Mouse (Mus musculus): ENCODE data around the gene Fam50a. TPM values are rescaled to one million over a fixed set of nuclear protein-coding genes. Genes with fewer than 3 reads are reported as not detected.
A peak's percentile ranks its signal among the peaks of the same experiment; 100 is the strongest.

Gene Fam50a
- polyA plus RNA-seq (2012; rRNA removed) = 13.1 and 17.7 TPM in 2 replicates

- peak; percentile 45 for TF ChIP-seq POLR2A (IDR thresholded peaks at IDR 0.05; ENCODE audit: low read depth, low read length)
- no peak for TF ChIP-seq CTCF (conservative IDR thresholded peaks at IDR 0.05; ENCODE audit: insufficient read depth, insufficient read length, low read depth, low read length)
Measured at GRCm38 (mm10) chrX:74312540-74313464, at the start of gene Fam50a. Fam50a (plus strand) TSS chrX:74313033.

DNA sequence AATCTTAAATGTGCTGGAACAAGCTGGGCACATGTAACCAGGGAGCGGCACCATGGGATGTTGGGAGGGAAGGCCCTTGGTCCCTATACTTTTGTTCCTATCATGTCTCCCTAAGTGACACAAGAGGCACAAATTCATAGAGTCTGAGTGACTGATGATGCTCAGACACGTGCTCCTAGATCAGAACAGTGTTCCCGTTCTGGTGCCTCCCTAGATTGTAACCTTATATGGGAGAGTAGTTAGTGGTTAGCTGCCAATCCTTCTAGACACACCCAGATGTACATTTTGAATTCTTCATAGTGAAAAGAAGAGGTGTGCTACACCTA is 43.1 kb upstream of the Fam50a start:
- DNase-seq = no peak
- H3K27me3 ChIP-seq (replicated peaks; ENCODE audit: control insufficient read depth, insufficient read depth, low read length) = no peaks in the 10 kb centered on the region
- TF ChIP-seq CTCF (conservative IDR thresholded peaks at IDR 0.05; ENCODE audit: insufficient read depth, insufficient read length, low read depth, low read length) = no peak
- no peak for TF ChIP-seq POLR2A (IDR thresholded peaks at IDR 0.05; ENCODE audit: low read depth, low read length)
- H3K4me3 ChIP-seq (ENCODE audit: insufficient read depth, low read depth, low read length) = peak overlapping the region; percentile 70
- H3K27ac ChIP-seq (ENCODE audit: insufficient read depth, low read depth, low read length) = peak overlapping the region; percentile 96
- peaks cover 3% of the 10 kb centered on the region; the same call in 1 of the 2 replicates for H3K4me1 ChIP-seq (ENCODE audit: control insufficient read depth, insufficient read depth, low read length)
- H3K36me3 ChIP-seq (ENCODE audit: control insufficient read depth, insufficient read depth, low read length) = no peaks in the 10 kb centered on the region; the same call in 1 of the 2 replicates
- WGBS = 6% methylated on average over 3 of the region's 3 CpGs

More at GRCm38 (mm10) chrX:74312540-74313464, at the start of gene Fam50a:
- H3K36me3 ChIP-seq (ENCODE audit: control insufficient read depth, insufficient read depth, low read length) = no peaks in the 10 kb centered on the region
- peak; percentile 94 for DNase-seq
- peaks cover 13% of the 10 kb centered on the region; the same call in 1 of the 2 replicates for H3K4me1 ChIP-seq (ENCODE audit: control insufficient read depth, insufficient read depth, low read length)
- H3K27ac ChIP-seq (ENCODE audit: insufficient read depth, low read depth, low read length) = peak within 1 kb of the TSS; percentile 93
- peak within 1 kb of the TSS; percentile 92 for H3K4me3 ChIP-seq (ENCODE audit: insufficient read depth, low read depth, low read length)
- WGBS = 1% methylated on average over 59 of the region's 59 CpGs
- H3K27me3 ChIP-seq (replicated peaks; ENCODE audit: control insufficient read depth, insufficient read depth, low read length) = no peaks in the 10 kb centered on the region

- DNase-seq = peak; percentile 97
- Histone ChIP-seq H3K27ac (ENCODE audit: insufficient read depth, low read depth, low read length) (peak within 1 kb of the TSS; percentile 100), H3K4me1 (ENCODE audit: control insufficient read depth, insufficient read depth, low read length) (peaks cover 3% of the 10 kb centered on the region; the same call in 1 of the 2 replicates), H3K27me3 (replicated peaks; ENCODE audit: control insufficient read depth, insufficient read depth, low read length) (no peaks in the 10 kb centered on the region), H3K4me3 (ENCODE audit: insufficient read depth, low read depth, low read length) (peak within 1 kb of the TSS; percentile 88), H3K36me3 (ENCODE audit: control insufficient read depth, insufficient read depth, low read length) (no peaks in the 10 kb centered on the region; the same call in 1 of the 2 replicates)
- WGBS = under 1% methylated on average over 42 of the region's 42 CpGs
- TF ChIP-seq CTCF (conservative IDR thresholded peaks at IDR 0.05; ENCODE audit: insufficient read depth, insufficient read length, low read depth, low read length) (0 out of 2 replicates have a peak, but pooled peaks have one; percentile 11), POLR2A (IDR thresholded peaks at IDR 0.05; ENCODE audit: low read depth, low read length) (peak; percentile 97)
Measured at GRCm38 (mm10) chrX:74270062-74270901, 42.6 kb upstream of the Fam50a start, which contains the start of gene Rpl10. Rpl10 (plus strand) TSS chrX:74270812.

DNA sequence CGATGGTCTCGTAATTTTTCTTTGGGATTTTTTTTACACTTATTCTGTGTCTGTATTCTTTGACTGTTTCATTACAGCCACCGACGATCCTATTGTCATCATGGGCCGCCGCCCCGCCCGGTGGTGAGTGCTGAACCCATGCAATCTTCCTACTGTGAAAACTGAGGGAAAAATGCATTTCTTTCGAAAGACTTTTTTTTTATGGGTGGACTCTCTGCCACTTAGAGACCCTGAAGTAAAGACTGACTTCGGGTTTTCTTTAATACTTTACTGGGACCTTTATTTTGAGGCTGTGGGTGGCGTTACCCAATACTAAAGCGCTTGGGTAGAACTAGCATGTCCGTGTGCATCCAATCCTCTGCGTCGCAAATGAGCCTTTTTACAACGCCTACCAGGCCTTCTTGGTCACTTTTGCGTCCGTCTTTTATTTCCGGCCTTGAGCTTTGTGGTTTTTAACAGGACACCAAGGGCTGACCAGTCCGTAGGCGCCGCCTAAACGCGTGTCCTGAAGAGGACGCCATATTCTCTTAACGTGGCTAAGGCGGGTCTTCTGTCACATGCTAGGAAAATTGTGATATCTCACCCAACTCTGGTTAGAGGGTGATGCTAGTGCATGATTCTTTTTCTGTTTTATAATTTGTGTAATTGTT is 41.8 kb upstream of the Fam50a start:
- WGBS = 0% methylated on average over 27 of the region's 27 CpGs

GRCm38 (mm10) chrX:74273422-74274322 is 39.2 kb upstream of the Fam50a start:
- TF ChIP-seq POLR2A (IDR thresholded peaks at IDR 0.05; ENCODE audit: low read depth, low read length) = no peak
- TF ChIP-seq CTCF (conservative IDR thresholded peaks at IDR 0.05; ENCODE audit: insufficient read depth, insufficient read length, low read depth, low read length) = no peak
- DNase-seq = peak; percentile 19
- Histone ChIP-seq H3K4me1 (ENCODE audit: control insufficient read depth, insufficient read depth, low read length) (peaks cover 3% of the 10 kb centered on the region; the same call in 1 of the 2 replicates), H3K27me3 (replicated peaks; ENCODE audit: control insufficient read depth, insufficient read depth, low read length) (no peaks in the 10 kb centered on the region), H3K36me3 (ENCODE audit: control insufficient read depth, insufficient read depth, low read length) (no peaks in the 10 kb centered on the region; the same call in 1 of the 2 replicates), H3K4me3 (ENCODE audit: insufficient read depth, low read depth, low read length) (no peak overlapping the region), H3K27ac (ENCODE audit: insufficient read depth, low read depth, low read length) (no peak overlapping the region)
- WGBS = 30% methylated on average over 10 of the region's 10 CpGs

More for the DNA sequence above, 41.8 kb upstream of the Fam50a start:
- Histone ChIP-seq H3K4me3 (ENCODE audit: insufficient read depth, low read depth, low read length) (peak overlapping the region; percentile 88), H3K4me1 (ENCODE audit: control insufficient read depth, insufficient read depth, low read length) (peaks cover 3% of the 10 kb centered on the region; the same call in 1 of the 2 replicates), H3K27me3 (replicated peaks; ENCODE audit: control insufficient read depth, insufficient read depth, low read length) (no peaks in the 10 kb centered on the region), H3K36me3 (ENCODE audit: control insufficient read depth, insufficient read depth, low read length) (no peaks in the 10 kb centered on the region; the same call in 1 of the 2 replicates), H3K27ac (ENCODE audit: insufficient read depth, low read depth, low read length) (peak overlapping the region; percentile 65; the same call in 1 of the 2 replicates)
- DNase-seq = peak; percentile 39
- no peak for TF ChIP-seq POLR2A (IDR thresholded peaks at IDR 0.05; ENCODE audit: low read depth, low read length)
- TF ChIP-seq CTCF (conservative IDR thresholded peaks at IDR 0.05; ENCODE audit: insufficient read depth, insufficient read length, low read depth, low read length) = no peak
